Mouse (Mus musculus): Measurements from ENCODE around the gene Krt83. TPM values are rescaled to one million over a fixed set of nuclear protein-coding genes. Genes with fewer than 3 reads are reported as not detected.

Krt83 gene
- polyA plus RNA-seq, 1 experiment, result not detected

- Histone ChIP-seq H3K36me3 (ENCODE audit: control insufficient read depth, insufficient read depth, low read length, poor library complexity, severe bottlenecking) (no peaks in the 10 kb centered on the region), H3K4me3 (ENCODE audit: low read depth, low read length) (no peak overlapping the region), H3K4me1 (ENCODE audit: control insufficient read depth, insufficient read depth, low read length) (no peaks in the 10 kb centered on the region), H3K27me3 (ENCODE audit: control insufficient read depth, insufficient read depth, low read length, poor library complexity, severe bottlenecking) (no peaks in the 10 kb centered on the region), H3K9ac (ENCODE audit: low read depth, poor library complexity, severe bottlenecking) (no peak overlapping the region), H3K9me3 (replicated peaks; ENCODE audit: control insufficient read depth, insufficient read depth, low read length, poor library complexity, severe bottlenecking) (no peaks in the 10 kb centered on the region), H3K27ac (ENCODE audit: insufficient read depth, low read length) (no peak overlapping the region)
- TF ChIP-seq CTCF (IDR thresholded peaks at IDR 0.05; ENCODE audit: low read depth, low read length) (no peak), POLR2A (IDR thresholded peaks at IDR 0.05; ENCODE audit: insufficient read depth, low read length) (no peak)
Observed at GRCm38 (mm10) chr15:101483646-101484045, 7.7 kb downstream of the Krt83 start.

DNA sequence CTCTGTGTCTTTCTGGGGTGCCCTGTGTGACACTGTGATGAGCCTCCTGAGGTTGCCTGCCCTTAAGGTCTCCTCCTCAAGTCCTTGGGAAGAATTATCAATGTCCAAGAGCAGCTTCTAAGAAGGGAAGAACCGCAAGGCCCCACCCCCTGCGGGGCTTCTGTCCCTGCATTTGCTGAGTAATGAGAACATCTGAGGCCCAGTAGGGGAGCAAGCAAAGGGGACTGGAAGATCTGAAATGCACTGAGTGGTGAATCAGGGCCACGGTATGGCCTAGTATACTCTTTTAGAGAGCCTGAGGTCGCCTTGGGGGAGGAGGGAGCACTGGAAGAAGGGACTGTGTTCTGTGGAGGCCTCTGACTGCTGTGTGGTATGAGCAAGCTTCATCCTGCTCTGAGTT, 9.3 kb downstream of the Krt83 start:
- H3K4me3 ChIP-seq (ENCODE audit: low read depth, low read length), result no peak overlapping the region
- no peak overlapping the region for H3K27ac ChIP-seq (ENCODE audit: insufficient read depth, low read length)
- H3K9me3 ChIP-seq (replicated peaks; ENCODE audit: control insufficient read depth, insufficient read depth, low read length, poor library complexity, severe bottlenecking), result no peaks in the 10 kb centered on the region
- H3K9ac ChIP-seq (ENCODE audit: low read depth, poor library complexity, severe bottlenecking), result no peak overlapping the region
- no peaks in the 10 kb centered on the region for H3K27me3 ChIP-seq (ENCODE audit: control insufficient read depth, insufficient read depth, low read length, poor library complexity, severe bottlenecking)
- H3K36me3 ChIP-seq (ENCODE audit: control insufficient read depth, insufficient read depth, low read length, poor library complexity, severe bottlenecking), result no peaks in the 10 kb centered on the region
- TF ChIP-seq EP300 (IDR thresholded peaks at IDR 0.05; ENCODE audit: insufficient read depth, low read depth, low read length), result no peak
- no peak for TF ChIP-seq CTCF (IDR thresholded peaks at IDR 0.05; ENCODE audit: low read depth, low read length)
- TF ChIP-seq POLR2A (IDR thresholded peaks at IDR 0.05; ENCODE audit: insufficient read depth, low read length), result no peak
- H3K4me1 ChIP-seq (ENCODE audit: control insufficient read depth, insufficient read depth, low read length), result no peaks in the 10 kb centered on the region

GRCm38 (mm10) chr15:101479666-101480060, 11.6 kb downstream of the Krt83 start:
- Histone ChIP-seq H3K4me1 (ENCODE audit: control insufficient read depth, insufficient read depth, low read length) (no peaks in the 10 kb centered on the region), H3K27me3 (ENCODE audit: control insufficient read depth, insufficient read depth, low read length, poor library complexity, severe bottlenecking) (no peaks in the 10 kb centered on the region), H3K36me3 (ENCODE audit: control insufficient read depth, insufficient read depth, low read length, poor library complexity, severe bottlenecking) (no peaks in the 10 kb centered on the region), H3K9me3 (replicated peaks; ENCODE audit: control insufficient read depth, insufficient read depth, low read length, poor library complexity, severe bottlenecking) (no peaks in the 10 kb centered on the region), H3K9ac (ENCODE audit: low read depth, poor library complexity, severe bottlenecking) (no peak overlapping the region), H3K27ac (ENCODE audit: insufficient read depth, low read length) (no peak overlapping the region), H3K4me3 (ENCODE audit: low read depth, low read length) (no peak overlapping the region)
- TF ChIP-seq EP300 (IDR thresholded peaks at IDR 0.05; ENCODE audit: insufficient read depth, low read depth, low read length), result no peak
- TF ChIP-seq CTCF (IDR thresholded peaks at IDR 0.05; ENCODE audit: low read depth, low read length), result no peak
- TF ChIP-seq POLR2A (IDR thresholded peaks at IDR 0.05; ENCODE audit: insufficient read depth, low read length), result no peak

DNA sequence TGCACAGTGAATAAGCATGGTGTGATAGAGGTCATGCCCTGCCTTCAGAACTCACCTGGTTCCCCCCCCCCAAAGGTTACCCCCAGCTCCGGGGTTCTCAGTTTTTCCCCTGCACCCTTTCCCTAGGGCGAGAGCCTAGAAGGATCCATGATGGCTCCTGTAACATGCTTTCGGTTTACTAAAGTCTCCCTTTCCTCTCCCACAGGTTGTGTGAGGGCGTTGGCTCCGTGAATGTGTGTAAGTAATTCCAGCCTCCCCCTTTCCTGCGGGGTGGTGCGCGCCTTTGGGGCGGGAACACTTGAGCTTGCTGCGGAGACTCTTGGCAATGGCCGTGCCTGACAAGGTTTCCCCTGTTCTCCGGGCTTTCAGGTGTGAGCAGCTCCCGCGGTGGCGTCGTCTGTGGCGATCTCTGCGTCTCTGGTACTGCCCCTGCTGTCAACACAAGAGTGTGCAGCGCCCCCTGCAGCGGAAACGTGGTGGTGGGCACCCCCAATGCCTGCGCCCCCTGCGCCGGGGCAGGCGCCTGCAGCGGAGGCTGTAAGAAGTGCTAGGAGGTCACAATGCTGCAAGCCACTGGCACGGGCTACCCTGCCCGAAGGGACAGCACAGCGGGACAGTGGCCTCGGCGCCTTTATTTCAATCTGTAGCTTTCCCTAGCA, 12.2 kb downstream of the Krt83 start:
- H3K9me3 ChIP-seq (replicated peaks; ENCODE audit: control insufficient read depth, insufficient read depth, low read length, poor library complexity, severe bottlenecking), result no peaks in the 10 kb centered on the region
- no peak overlapping the region for H3K9ac ChIP-seq (ENCODE audit: low read depth, poor library complexity, severe bottlenecking)
- H3K27ac ChIP-seq (ENCODE audit: insufficient read depth, low read length), result no peak overlapping the region
- no peak overlapping the region for H3K4me3 ChIP-seq (ENCODE audit: low read depth, low read length)
- H3K4me1 ChIP-seq (ENCODE audit: control insufficient read depth, insufficient read depth, low read length), result no peaks in the 10 kb centered on the region
- peak; percentile 58 for TF ChIP-seq CTCF (IDR thresholded peaks at IDR 0.05; ENCODE audit: low read depth, low read length)
- TF ChIP-seq POLR2A (IDR thresholded peaks at IDR 0.05; ENCODE audit: insufficient read depth, low read length), result no peak
- no peaks in the 10 kb centered on the region for H3K36me3 ChIP-seq (ENCODE audit: control insufficient read depth, insufficient read depth, low read length, poor library complexity, severe bottlenecking)
- H3K27me3 ChIP-seq (ENCODE audit: control insufficient read depth, insufficient read depth, low read length, poor library complexity, severe bottlenecking), result no peaks in the 10 kb centered on the region

- Histone ChIP-seq H3K9me3 (replicated peaks; ENCODE audit: control insufficient read depth, insufficient read depth, low read length, poor library complexity, severe bottlenecking) (no peaks in the 10 kb centered on the region), H3K4me3 (ENCODE audit: low read depth, low read length) (no peak within 1 kb of the TSS)
Observed at GRCm38 (mm10) chr15:101472952-101473528, 18.3 kb downstream of the Krt83 start, which contains the start of gene Krt86. Gene Krt86 (plus strand): TSS chr15:101473478.

DNA sequence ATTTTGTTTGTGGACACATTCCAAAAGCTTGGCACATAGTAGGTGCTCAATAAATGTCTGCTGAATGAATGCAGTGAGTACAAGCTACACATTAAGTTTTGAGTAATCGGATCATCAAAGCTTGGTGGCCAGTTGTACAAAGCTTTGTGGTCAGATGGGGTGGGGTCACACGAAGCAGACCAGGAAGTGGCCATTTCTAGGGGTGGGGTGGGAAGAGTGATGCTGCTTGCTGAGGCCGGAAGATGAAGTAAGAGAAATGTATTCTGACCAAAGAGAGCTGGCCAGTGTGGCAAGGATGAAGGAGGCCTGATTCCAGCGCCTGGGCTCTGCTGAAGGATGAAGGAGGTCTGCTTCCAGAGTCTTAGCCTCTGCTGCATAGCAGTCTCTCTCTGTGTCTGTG, 22.2 kb downstream of the Krt83 start:
- H3K36me3 ChIP-seq (ENCODE audit: control insufficient read depth, insufficient read depth, low read length, poor library complexity, severe bottlenecking), result no peaks in the 10 kb centered on the region
- H3K4me1 ChIP-seq (ENCODE audit: control insufficient read depth, insufficient read depth, low read length), result no peaks in the 10 kb centered on the region
- no peak overlapping the region for H3K4me3 ChIP-seq (ENCODE audit: low read depth, low read length)
- H3K27me3 ChIP-seq (ENCODE audit: control insufficient read depth, insufficient read depth, low read length, poor library complexity, severe bottlenecking), result no peaks in the 10 kb centered on the region
- TF ChIP-seq CTCF (IDR thresholded peaks at IDR 0.05; ENCODE audit: low read depth, low read length) (no peak), POLR2A (IDR thresholded peaks at IDR 0.05; ENCODE audit: insufficient read depth, low read length) (no peak), EP300 (IDR thresholded peaks at IDR 0.05; ENCODE audit: insufficient read depth, low read depth, low read length) (no peak)
- no peaks in the 10 kb centered on the region for H3K9me3 ChIP-seq (replicated peaks; ENCODE audit: control insufficient read depth, insufficient read depth, low read length, poor library complexity, severe bottlenecking)
- no peak overlapping the region for H3K27ac ChIP-seq (ENCODE audit: insufficient read depth, low read length)
- no peak overlapping the region for H3K9ac ChIP-seq (ENCODE audit: low read depth, poor library complexity, severe bottlenecking)

More at GRCm38 (mm10) chr15:101472952-101473528, 18.3 kb downstream of the Krt83 start, which contains the start of gene Krt86:
- no peaks in the 10 kb centered on the region for H3K27me3 ChIP-seq (ENCODE audit: control insufficient read depth, insufficient read depth, low read length, poor library complexity, severe bottlenecking)
- no peaks in the 10 kb centered on the region for H3K36me3 ChIP-seq (ENCODE audit: control insufficient read depth, insufficient read depth, low read length, poor library complexity, severe bottlenecking)
- H3K4me1 ChIP-seq (ENCODE audit: control insufficient read depth, insufficient read depth, low read length), result no peaks in the 10 kb centered on the region
- H3K27ac ChIP-seq (ENCODE audit: insufficient read depth, low read length), result no peak within 1 kb of the TSS
- no peak for TF ChIP-seq EP300 (IDR thresholded peaks at IDR 0.05; ENCODE audit: insufficient read depth, low read depth, low read length)
- no peak for TF ChIP-seq POLR2A (IDR thresholded peaks at IDR 0.05; ENCODE audit: insufficient read depth, low read length)
- no peak for TF ChIP-seq CTCF (IDR thresholded peaks at IDR 0.05; ENCODE audit: low read depth, low read length)
- H3K9ac ChIP-seq (ENCODE audit: low read depth, poor library complexity, severe bottlenecking), result no peak within 1 kb of the TSS
